ENCODE assay signal across 9 mouse cellular contexts in the genomic region with DNA sequence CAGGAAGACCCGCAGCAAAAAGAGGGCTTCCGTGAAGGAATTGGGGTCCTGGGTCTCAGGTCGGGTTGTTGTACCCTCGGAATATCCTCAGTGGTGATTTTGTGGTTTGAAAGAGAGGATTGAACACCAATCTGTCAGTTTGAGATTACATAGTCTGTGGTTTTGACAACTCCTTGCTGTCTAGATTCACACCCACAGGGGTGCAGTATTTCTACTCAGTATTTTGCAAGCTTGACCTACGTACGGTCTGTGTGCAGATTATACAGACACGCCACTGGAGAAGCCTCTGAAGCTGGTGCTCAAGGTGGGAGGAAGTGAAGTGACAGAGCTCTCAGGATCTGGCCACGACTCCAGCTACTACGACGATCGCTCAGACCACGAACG. TPM values are rescaled to one million over a fixed set of nuclear protein-coding genes. Genes with fewer than 3 reads are reported as not detected.
DNase-seq lines count a peak whose midpoint lies in the region; ATAC-seq lines count a peak whose summit lies in the region.
"Had no signal": no experiment of that assay in that cellular context is flagged by ENCODE, and none has a peak within 500 bp of the region (broad histone marks: within the 10 kb centered on the region; RNA-seq: fewer than 3 reads in every experiment).

No protein-coding gene starts in this region.

- H3K36me3 ChIP-seq in limb, embryonic 10.5 days = peaks cover 68% of the 10 kb centered on the region
- peaks cover 29% of the 10 kb centered on the region for H3K36me3 ChIP-seq in neural tube, embryonic 12.5 days

- no peaks in the 10 kb centered on the region for H3K9me3 ChIP-seq in limb, embryonic 10.5 days (replicated peaks)
- H3K9me3 ChIP-seq in neural tube, embryonic 12.5 days = no peaks in the 10 kb centered on the region

- peak overlapping the region; percentile 83 for H3K4me2 ChIP-seq in neural tube, embryonic 12.5 days (replicated peaks)

- peak overlapping the region; percentile 95 for H3K27ac ChIP-seq in limb, embryonic 10.5 days
- no peak overlapping the region for H3K27ac ChIP-seq in neural tube, embryonic 12.5 days

- H3K27me3 ChIP-seq in limb, embryonic 10.5 days (ENCODE audit: low read depth, poor library complexity, severe bottlenecking) = no peaks in the 10 kb centered on the region
- no peaks in the 10 kb centered on the region for H3K27me3 ChIP-seq in neural tube, embryonic 12.5 days (replicated peaks)

- 54% methylated on average over 13 of the region's 13 CpGs for WGBS in limb, embryonic 10.5 days
- WGBS in neural tube, embryonic 12.5 days = 47% methylated on average over 13 of the region's 13 CpGs

- peaks cover 14% of the 10 kb centered on the region for H3K4me1 ChIP-seq in limb, embryonic 10.5 days
- peaks cover 16% of the 10 kb centered on the region for H3K4me1 ChIP-seq in neural tube, embryonic 12.5 days

- ATAC-seq in cerebellum, adult (ENCODE audit: insufficient number of reproducible peaks, low FRiP score, low TSS enrichment) = peak; percentile 42
- ATAC-seq in neural tube, embryonic 12.5 days (ENCODE audit: low FRiP score, low read depth) = peak; percentile 6

- H3K4me3 ChIP-seq in limb, embryonic 10.5 days = peak overlapping the region; percentile 83
- H3K4me3 ChIP-seq in neural tube, embryonic 12.5 days = peak overlapping the region; percentile 71

- peak overlapping the region; percentile 76 for H3K9ac ChIP-seq in neural tube, embryonic 12.5 days

- DNase-seq in cerebellum, adult 9-10 months = no peak
- peak; percentile 18 for DNase-seq in thymus, postnatal 0 days (ENCODE audit: low spot score)
- DNase-seq in thymus, postnatal 25 days = no peak
- DNase-seq in limb, embryonic 10.5 days (ENCODE audit: low spot score) = no peak
- DNase-seq in left cerebral cortex, adult 11 months (ENCODE audit: low spot score) = no peak
- DNase-seq in frontal cortex, postnatal 14 days (ENCODE audit: low spot score in 2 of 2) = no peak

RNA-seq across cellular contexts. Expression of a gene that starts 0.6 kb away (rescaled TPM):
- 53.5 and 54.9 TPM in 2 replicates for polyA plus RNA-seq in thymus, postnatal 0 days (2015; fragmentation: Nextera tagmentation; extraction: Ambion mirVana)
- 42.8 and 55.3 TPM in 2 replicates for polyA plus RNA-seq in limb, embryonic 10.5 days (2016; fragmentation: Nextera tagmentation; extraction: Ambion mirVana)
- polyA plus RNA-seq in neural tube, embryonic 12.5 days (2016; fragmentation: Nextera tagmentation; extraction: Ambion mirVana) = 78.2 and 83.4 TPM in 2 replicates

RNA-seq across cellular contexts. Expression of a gene that starts 0.6 kb away (rescaled TPM):
- 32.1 and 33.6 TPM in 2 replicates for polyA plus RNA-seq in thymus, postnatal 0 days (2015; fragmentation: Nextera tagmentation; extraction: Ambion mirVana)
- 80.2 and 81.1 TPM in 2 replicates for polyA plus RNA-seq in limb, embryonic 10.5 days (2016; fragmentation: Nextera tagmentation; extraction: Ambion mirVana)
- 27.0 and 28.9 TPM in 2 replicates for polyA plus RNA-seq in neural tube, embryonic 12.5 days (2016; fragmentation: Nextera tagmentation; extraction: Ambion mirVana)

RNA-seq across cellular contexts. Expression of a gene that starts 25.5 kb away (rescaled TPM):
- polyA plus RNA-seq in thymus, postnatal 0 days (2015; fragmentation: Nextera tagmentation; extraction: Ambion mirVana) = not detected in 2 replicates
- polyA plus RNA-seq in limb, embryonic 10.5 days (2016; fragmentation: Nextera tagmentation; extraction: Ambion mirVana) = not detected in 2 replicates
- not detected in 2 replicates for polyA plus RNA-seq in neural tube, embryonic 12.5 days (2016; fragmentation: Nextera tagmentation; extraction: Ambion mirVana)
- polyA plus RNA-seq: large intestine, adult 2 months had no signal
